Mouse (Mus musculus): ENCODE results near the gene Tubb4b. TPM values are rescaled to one million over a fixed set of nuclear protein-coding genes. Genes with fewer than 3 reads are reported as not detected.

Gene Tubb4b
- total and polyA plus RNA-seq, 3 experiments, result 356 to 592 (median 520) TPM

GRCm38 (mm10) chr2:25271827-25272511 lies 47.5 kb upstream of the Tubb4b start, which contains the start of the genes Ssna1 and Anapc2:
Gene Ssna1 (minus strand): TSS chr2:25272438.
Gene Anapc2 (plus strand): TSS chr2:25272478.
- in situ Hi-C loops (cut with MboI; ENCODE audit: low pct_ligation_motif_present, low pct_unique_long_range_greater_than_20kb, low sequenced_read_pairs), result loop anchor here (10.0 kb wide), 1 partner anchor 63 kb away; the partner anchor contains the start of gene Man1b1
- peak; percentile 95 for DNase-seq (ENCODE audit: extremely low read depth)
- Histone ChIP-seq H3K27me3 (replicated peaks) (no peaks in the 10 kb centered on the region), H3K36me3 (replicated peaks in 1 of 2; ENCODE audit: control insufficient read depth in 1 of 2, insufficient read depth in 1 of 2, low read length in 1 of 2) (peaks cover 33 to 76% of the 10 kb centered on the region in 2 experiments), H3K79me2 (replicated peaks; ENCODE audit: control insufficient read depth, extremely low read depth, insufficient read depth, poor library complexity, severe bottlenecking) (peaks cover 19% of the 10 kb centered on the region), H3K4me1 (ENCODE audit: control insufficient read depth in 1 of 2, insufficient read depth in 2 of 2) (peaks cover 12 to 52% of the 10 kb centered on the region in 2 experiments), H3K9me3 (replicated peaks; ENCODE audit: low read length) (no peaks in the 10 kb centered on the region), H3K4me2 (ENCODE audit: insufficient read depth, low read depth, poor library complexity, severe bottlenecking) (peak within 1 kb of the TSS; percentile 48), H3K4me3 (replicated peaks in 1 of 3; ENCODE audit: low read depth in 2 of 3, low read length in 2 of 3, poor library complexity in 1 of 3) (peak within 1 kb of the TSS; percentile 79 to 97 (median 91)), H3K9ac (ENCODE audit: insufficient read depth, low read depth) (peak within 1 kb of the TSS; percentile 80), H3K27ac (ENCODE audit: insufficient read depth, low read depth) (peak within 1 kb of the TSS; percentile 38; the same call in 1 of the 2 replicates)
- dilution Hi-C loops (cut with MboI; ENCODE audit: extremely low pct_ligation_motif_present, extremely low pct_unique_long_range_greater_than_20kb, low sequenced_read_pairs), result no loop called here
- TF ChIP-seq E2F4 (IDR thresholded peaks at IDR 0.05; ENCODE audit: insufficient replicate concordance, low read depth, low read length) (no peak), SMC3 (IDR thresholded peaks at IDR 0.05; ENCODE audit: low read depth, low read length) (peak; percentile 39), CHD2 (IDR thresholded peaks at IDR 0.05; ENCODE audit: low read length) (no peak), USF2 (conservative IDR thresholded peaks at IDR 0.05; ENCODE audit: low read depth, low read length) (no peak), PAX5 (IDR thresholded peaks at IDR 0.05; ENCODE audit: low read length) (no peak), JUN (IDR thresholded peaks at IDR 0.05; ENCODE audit: insufficient read depth, low read depth, low read length) (no peak), MAFK (IDR thresholded peaks at IDR 0.05; ENCODE audit: insufficient replicate concordance, low read length) (no peak), POLR2AphosphoS2 (IDR thresholded peaks at IDR 0.05; ENCODE audit: low read depth, low read length) (peak; percentile 53; the same call in 1 of the 2 replicates), KAT2A (IDR thresholded peaks at IDR 0.05; ENCODE audit: insufficient replicate concordance, low read length) (peak; percentile 66; the same call in 1 of the 2 replicates), MEF2A (IDR thresholded peaks at IDR 0.05; ENCODE audit: borderline replicate concordance, low read depth, low read length) (no peak), TCF12 (IDR thresholded peaks at IDR 0.05; ENCODE audit: low read depth, low read length) (peak; percentile 80), ELF1 (IDR thresholded peaks at IDR 0.05; ENCODE audit: low read depth, low read length) (peak; percentile 86), TBP (conservative IDR thresholded peaks at IDR 0.05; ENCODE audit: low read depth, low read length) (no peak; the same call in 1 of the 2 replicates), ZKSCAN1 (IDR thresholded peaks at IDR 0.05; ENCODE audit: borderline replicate concordance, low read depth, low read length) (no peak), ZC3H11A (IDR thresholded peaks at IDR 0.05; ENCODE audit: low read depth, low read length) (no peak), POLR2A (IDR thresholded peaks at IDR 0.05; ENCODE audit: low read depth, low read length) (peak; percentile 84), JUND (conservative IDR thresholded peaks at IDR 0.05; ENCODE audit: low read depth, low read length) (no peak), ETS1 (conservative IDR thresholded peaks at IDR 0.05; ENCODE audit: low read depth, low read length) (0 out of 2 replicates have a peak, but pooled peaks have one; percentile 5), MXI1 (IDR thresholded peaks at IDR 0.05; ENCODE audit: low read depth, low read length) (peak; percentile 80), MAX (IDR thresholded peaks at IDR 0.05; ENCODE audit: low read length) (0 out of 2 replicates have a peak, but pooled peaks have one; percentile 48), UBTF (IDR thresholded peaks at IDR 0.05; ENCODE audit: low read depth, low read length) (0 out of 2 replicates have a peak, but pooled peaks have one; percentile 40), SIN3A (IDR thresholded peaks at IDR 0.05; ENCODE audit: low read length) (peak; percentile 92), MAZ (IDR thresholded peaks at IDR 0.05; ENCODE audit: low read depth, low read length) (no peak), RAD21 (IDR thresholded peaks at IDR 0.05; ENCODE audit: low read depth, low read length) (peak; percentile 36), ZMIZ1 (IDR thresholded peaks at IDR 0.05; ENCODE audit: low read depth, low read length) (0 out of 2 replicates have a peak, but pooled peaks have one; percentile 27), NELFE (IDR thresholded peaks at IDR 0.05; ENCODE audit: low read depth, low read length) (peak; percentile 73), GABPA (IDR thresholded peaks at IDR 0.05; ENCODE audit: insufficient replicate concordance, low read depth, low read length) (0 out of 2 replicates have a peak, but pooled peaks have one; percentile 21), IRF4 (IDR thresholded peaks at IDR 0.05; ENCODE audit: low read depth, low read length) (no peak), USF1 (IDR thresholded peaks at IDR 0.05; ENCODE audit: low read depth, low read length) (no peak), HCFC1 (IDR thresholded peaks at IDR 0.05; ENCODE audit: low read depth, low read length) (peak; percentile 87), EP300 (IDR thresholded peaks at IDR 0.05; ENCODE audit: low read length) (no peak), CHD1 (IDR thresholded peaks at IDR 0.05; ENCODE audit: low read depth, low read length) (no peak), NRF1 (IDR thresholded peaks at IDR 0.05; ENCODE audit: low read depth, low read length) (peak; percentile 90), MYC (IDR thresholded peaks at IDR 0.05; ENCODE audit: low read depth, low read length) (peak; percentile 32; the same call in 1 of the 2 replicates), RCOR1 (conservative IDR thresholded peaks at IDR 0.05; ENCODE audit: low read depth, low read length) (no peak), BHLHE40 (IDR thresholded peaks at IDR 0.05; ENCODE audit: low read depth, low read length) (peak; percentile 32; the same call in 1 of the 2 replicates), ZNF384 (IDR thresholded peaks at IDR 0.05; ENCODE audit: low read depth, low read length) (no peak), CTCF (conservative IDR thresholded peaks at IDR 0.05 in 1 of 2, IDR thresholded peaks at IDR 0.05 in 1 of 2; ENCODE audit: low read depth in 2 of 2, low read length in 2 of 2) (peak in 1 of 2 experiments; percentile 58; a peak in 2 of 4 replicates)

All from CH12.LX (cell line).